Mouse (Mus musculus): ENCODE measurements around the gene Neurl3. TPM values are rescaled to one million over a fixed set of nuclear protein-coding genes. Genes with fewer than 3 reads are reported as not detected.

The Neurl3 gene
- polyA plus RNA-seq (2015; fragmentation: Nextera tagmentation; extraction: Ambion mirVana), result 1.3 and 1.4 TPM in 2 replicates

DNA sequence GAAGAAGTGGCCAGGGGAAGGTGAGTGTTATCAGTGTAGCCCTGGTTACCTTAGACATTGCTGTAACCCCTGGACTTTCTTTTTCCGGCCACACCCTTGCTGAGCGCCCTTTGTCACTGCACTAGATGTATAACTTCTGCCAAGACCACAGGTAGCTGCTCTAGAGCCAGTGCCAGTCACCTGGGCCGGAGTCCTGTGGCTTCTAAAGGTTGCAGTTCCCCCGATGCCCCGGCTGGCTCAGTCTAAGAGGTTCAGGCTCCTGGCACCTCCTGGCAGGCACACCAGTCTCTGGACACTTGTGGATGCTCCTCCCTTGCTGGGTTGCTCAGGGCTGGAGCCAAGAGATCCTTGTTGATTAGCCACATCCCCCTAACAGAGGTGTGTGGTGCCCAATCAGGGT, at the start of gene Neurl3:
Gene Neurl3, minus strand, starts transcription at position 225 of the 400 bp plus-strand sequence.
- H3K4me2 ChIP-seq, result no peak within 1 kb of the TSS
- no peak for ATAC-seq (ENCODE audit: low FRiP score)
- peaks cover 14% of the 10 kb centered on the region for H3K27me3 ChIP-seq
- no peaks in the 10 kb centered on the region for H3K9me3 ChIP-seq
- H3K4me1 ChIP-seq (replicated peaks), result peaks cover 11% of the 10 kb centered on the region; the same call in 1 of the 2 replicates
- 93% methylated on average over 5 of the region's 5 CpGs for WGBS
- no peaks in the 10 kb centered on the region for H3K36me3 ChIP-seq
- no peak within 1 kb of the TSS for H3K27ac ChIP-seq
- peak within 1 kb of the TSS; percentile 24; the same call in 1 of the 2 replicates for H3K9ac ChIP-seq
- no peak within 1 kb of the TSS for H3K4me3 ChIP-seq

DNA sequence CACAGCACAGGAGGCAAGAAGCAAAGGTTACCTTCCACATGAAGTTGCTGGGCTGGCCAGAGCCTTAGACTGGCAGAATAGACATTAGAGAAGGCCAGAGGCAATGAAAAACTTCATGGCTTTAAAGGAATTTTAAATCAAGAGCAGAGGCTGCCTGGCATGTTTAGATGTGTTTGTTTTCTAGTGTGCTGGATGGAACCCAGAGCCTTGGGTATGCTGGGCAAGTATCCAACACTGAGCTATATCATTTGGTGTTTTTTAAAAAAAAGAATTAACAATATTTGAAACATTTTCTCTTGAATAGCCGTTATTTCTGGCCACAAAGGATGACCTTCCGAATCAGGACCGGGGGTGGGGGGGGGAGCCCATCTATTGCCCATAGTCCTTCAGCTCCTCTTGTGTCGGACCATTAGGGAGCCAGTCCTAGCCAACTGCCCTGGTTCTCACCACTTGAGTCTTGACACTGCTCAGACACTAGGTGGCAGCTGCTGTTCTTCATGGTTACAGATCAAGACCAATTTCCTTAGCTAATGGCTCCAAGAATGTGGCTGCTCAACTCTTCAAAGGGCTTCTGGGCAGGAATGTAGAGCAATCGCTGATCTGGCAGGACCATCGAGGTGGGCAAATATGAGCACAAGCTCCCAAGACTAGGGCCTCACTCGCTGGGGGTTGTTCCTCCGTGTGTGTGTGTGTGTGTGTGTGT, 49.4 kb upstream of the Neurl3 start:
- 58% methylated on average over 8 of the region's 8 CpGs for WGBS
- Histone ChIP-seq H3K9ac (no peak overlapping the region), H3K27ac (no peak overlapping the region), H3K36me3 (peaks cover 41% of the 10 kb centered on the region), H3K4me3 (no peak overlapping the region), H3K4me2 (no peak overlapping the region), H3K4me1 (replicated peaks) (no peaks in the 10 kb centered on the region), H3K27me3 (no peaks in the 10 kb centered on the region), H3K9me3 (no peaks in the 10 kb centered on the region)
- ATAC-seq (ENCODE audit: low FRiP score), result 0 out of 2 replicates have a peak, but pooled peaks have one; percentile 46

DNA sequence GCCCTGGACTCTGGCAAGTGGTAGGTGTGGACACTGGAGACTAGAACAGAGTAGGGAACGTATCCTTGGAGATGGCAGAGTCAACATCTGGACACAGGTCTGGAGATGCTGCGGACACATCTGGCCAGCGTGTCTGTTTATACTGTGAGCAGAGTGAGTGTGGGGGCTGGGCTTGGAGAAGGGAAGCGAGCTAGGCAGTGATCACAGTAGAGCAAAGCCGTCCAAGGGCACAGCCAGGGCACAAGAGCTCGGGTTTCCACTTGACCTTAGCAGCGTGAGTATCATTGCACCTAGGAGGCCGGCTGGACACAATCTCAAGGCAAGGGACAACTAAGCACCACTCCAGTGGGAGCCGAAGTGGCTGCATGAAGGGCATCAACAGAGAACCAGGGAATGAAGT, 48.6 kb upstream of the Neurl3 start:
- H3K4me1 ChIP-seq (replicated peaks), result no peaks in the 10 kb centered on the region
- H3K9me3 ChIP-seq, result no peaks in the 10 kb centered on the region
- H3K4me3 ChIP-seq, result no peak overlapping the region
- 75% methylated on average over 9 of the region's 9 CpGs for WGBS
- peaks cover 35% of the 10 kb centered on the region for H3K36me3 ChIP-seq
- no peak overlapping the region for H3K4me2 ChIP-seq
- no peak overlapping the region for H3K27ac ChIP-seq
- no peak overlapping the region for H3K9ac ChIP-seq
- no peak for ATAC-seq (ENCODE audit: low FRiP score)
- H3K27me3 ChIP-seq, result no peaks in the 10 kb centered on the region

DNA sequence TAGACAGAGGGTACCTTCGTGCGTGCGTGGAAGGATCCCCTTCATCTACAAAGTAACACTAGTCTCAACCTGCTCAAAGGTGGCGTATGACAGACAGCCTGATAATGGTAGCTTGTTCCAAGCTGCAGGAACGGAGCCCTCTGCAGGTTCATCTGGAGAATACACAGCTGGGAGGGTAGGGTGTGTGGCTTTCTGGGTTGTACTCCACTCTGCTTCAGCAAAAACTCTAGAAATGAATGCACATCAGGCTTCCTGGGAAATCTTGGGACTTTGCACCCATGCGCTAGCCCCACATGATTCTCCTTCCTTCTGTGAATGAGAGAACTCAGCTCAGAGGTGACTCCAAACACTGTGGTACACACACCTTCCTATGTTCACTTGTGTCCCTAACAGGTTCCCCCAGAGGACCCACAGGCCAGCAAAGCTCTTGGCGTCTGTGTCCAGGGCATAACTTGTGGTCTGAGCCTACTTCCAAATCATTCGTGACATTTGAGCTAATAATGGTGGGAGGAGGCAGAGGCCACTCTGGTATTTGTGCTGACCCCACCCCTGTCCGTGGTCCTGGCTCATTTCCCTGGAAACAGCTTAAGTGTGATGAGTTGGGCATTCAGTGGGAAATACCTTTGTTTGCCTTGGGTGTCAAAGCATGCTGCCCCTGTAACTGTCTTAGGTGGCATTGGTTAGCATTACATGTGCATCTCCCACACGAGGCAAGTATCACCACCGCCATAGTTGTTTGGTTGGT, 47.5 kb upstream of the Neurl3 start:
- Histone ChIP-seq H3K4me3 (no peak overlapping the region), H3K27ac (no peak overlapping the region), H3K9ac (no peak overlapping the region), H3K4me2 (no peak overlapping the region), H3K36me3 (peaks cover 25% of the 10 kb centered on the region), H3K27me3 (no peaks in the 10 kb centered on the region), H3K4me1 (replicated peaks) (no peaks in the 10 kb centered on the region), H3K9me3 (no peaks in the 10 kb centered on the region)
- ATAC-seq (ENCODE audit: low FRiP score), result no peak
- 75% methylated on average over 11 of the region's 11 CpGs for WGBS

DNA sequence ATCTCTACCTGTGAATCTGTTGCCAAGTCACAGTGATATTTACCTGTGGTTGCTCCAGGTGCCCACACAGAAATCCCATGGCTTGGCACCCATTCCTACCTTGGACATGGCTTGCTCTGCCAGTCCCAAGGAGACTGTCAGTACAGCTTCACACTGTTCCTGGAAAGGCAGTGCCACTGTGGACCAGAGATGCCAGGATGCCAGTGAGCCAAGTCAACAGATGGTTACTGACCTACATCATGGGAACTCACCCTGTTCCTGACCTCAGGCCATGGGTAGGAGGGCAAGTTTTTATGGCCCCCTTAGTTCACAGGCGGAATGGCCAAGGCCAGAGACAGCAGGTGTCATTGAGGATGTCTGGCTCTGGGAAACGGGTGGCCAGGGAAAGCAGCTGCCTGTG, 46.7 kb upstream of the Neurl3 start:
- Histone ChIP-seq H3K9me3 (no peaks in the 10 kb centered on the region), H3K9ac (no peak overlapping the region), H3K27ac (no peak overlapping the region), H3K27me3 (no peaks in the 10 kb centered on the region), H3K4me2 (no peak overlapping the region), H3K4me3 (no peak overlapping the region), H3K36me3 (peaks cover 25% of the 10 kb centered on the region), H3K4me1 (replicated peaks) (no peaks in the 10 kb centered on the region)
- 85% methylated on average over 2 of the region's 2 CpGs for WGBS
- ATAC-seq (ENCODE audit: low FRiP score), result no peak

DNA sequence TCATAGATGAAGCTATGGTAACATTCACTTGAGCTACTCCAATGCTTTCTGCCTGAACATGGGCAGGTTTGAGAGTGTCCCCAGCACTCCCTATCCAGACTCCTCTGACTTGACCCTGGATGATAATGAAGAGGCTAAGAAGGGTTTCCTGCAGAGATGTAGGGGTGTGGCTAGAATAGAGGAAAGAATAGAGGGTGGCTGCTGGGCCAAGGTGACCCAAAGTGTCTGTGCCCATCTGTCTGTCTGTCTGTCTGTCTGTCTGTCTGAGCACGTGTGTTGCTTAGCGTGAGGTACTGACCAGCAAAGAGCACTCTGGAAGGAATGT, 41.3 kb upstream of the Neurl3 start:
- WGBS, result 84% methylated on average over 2 of the region's 2 CpGs
- Histone ChIP-seq H3K36me3 (peaks cover 12% of the 10 kb centered on the region), H3K27me3 (0 out of 2 replicates have a peak, but pooled peaks cover 2% of the 10 kb centered on the region), H3K4me2 (no peak overlapping the region), H3K4me3 (no peak overlapping the region), H3K9ac (no peak overlapping the region), H3K27ac (no peak overlapping the region), H3K4me1 (replicated peaks) (no peaks in the 10 kb centered on the region), H3K9me3 (no peaks in the 10 kb centered on the region)
- ATAC-seq (ENCODE audit: low FRiP score), result no peak

DNA sequence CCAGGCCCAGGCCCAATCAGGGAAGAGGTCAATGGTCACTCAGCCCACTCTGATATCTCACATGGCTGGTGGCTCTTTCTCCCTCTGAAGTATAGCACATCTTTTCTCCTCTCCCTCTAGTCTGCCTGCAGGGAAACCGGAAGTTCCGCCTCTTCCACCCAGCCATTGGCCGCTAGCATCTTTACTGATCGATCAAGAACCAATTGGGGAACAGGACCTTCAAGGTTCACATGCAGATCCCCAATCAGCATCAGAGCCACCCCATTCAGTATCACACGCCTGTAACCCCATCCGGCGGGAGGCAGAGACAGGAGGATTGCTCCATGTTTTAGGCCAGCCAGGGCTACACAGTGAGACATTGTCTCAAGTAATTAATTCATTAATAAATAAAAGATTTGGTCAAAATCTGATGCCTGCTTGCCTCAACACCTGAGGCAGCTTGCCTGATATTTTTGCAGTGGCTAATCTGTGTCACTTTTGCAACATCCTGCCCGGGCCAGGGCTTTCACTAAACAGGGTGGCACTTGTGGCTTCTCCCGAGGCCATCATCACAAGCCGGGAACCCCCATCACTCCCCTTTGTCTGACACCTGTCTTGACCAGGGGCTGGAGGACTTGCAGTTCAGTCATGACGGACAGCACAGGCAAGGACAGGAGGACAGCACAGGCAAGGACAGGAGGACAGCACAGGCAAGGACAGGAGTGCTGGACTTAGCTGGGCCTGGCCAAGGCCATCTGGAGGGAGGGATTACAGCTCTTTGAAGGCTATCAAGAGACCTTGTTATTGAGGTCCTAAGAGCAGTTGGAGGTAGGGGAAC, 40.7 kb upstream of the Neurl3 start:
- 89% methylated on average over 11 of the region's 11 CpGs for WGBS
- H3K36me3 ChIP-seq, result peaks cover 6% of the 10 kb centered on the region
- ATAC-seq (ENCODE audit: low FRiP score), result no peak

DNA sequence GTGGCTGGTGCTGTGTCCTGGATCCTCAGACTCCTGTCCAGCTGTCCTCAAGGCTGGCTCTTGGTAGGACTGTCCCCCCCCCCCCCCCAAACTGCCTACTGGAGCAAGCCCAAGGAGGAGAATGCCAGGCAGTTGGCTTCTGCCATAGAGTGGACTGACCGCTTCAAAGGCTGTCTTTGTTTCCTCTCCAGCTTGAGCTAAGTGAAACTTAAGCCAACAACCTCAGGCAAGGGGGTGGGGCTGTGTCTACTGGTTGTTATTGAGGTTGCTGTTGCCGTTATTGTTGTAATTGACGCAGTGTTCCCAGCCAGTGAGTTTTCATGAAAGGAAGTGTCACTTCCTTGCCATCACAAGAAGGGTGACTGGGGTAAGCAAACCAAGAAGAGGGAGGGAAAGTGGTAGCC, 35.0 kb upstream of the Neurl3 start:
- H3K4me2 ChIP-seq, result peak overlapping the region; percentile 93; the same call in 1 of the 2 replicates
- H3K4me1 ChIP-seq (replicated peaks), result peaks cover 23% of the 10 kb centered on the region

More for the DNA sequence above, 40.7 kb upstream of the Neurl3 start:
- Histone ChIP-seq H3K4me3 (no peak overlapping the region), H3K27ac (no peak overlapping the region), H3K27me3 (0 out of 2 replicates have a peak, but pooled peaks cover 7% of the 10 kb centered on the region), H3K9me3 (no peaks in the 10 kb centered on the region), H3K4me2 (no peak overlapping the region), H3K9ac (no peak overlapping the region), H3K4me1 (replicated peaks) (0 out of 2 replicates have a peak, but pooled peaks cover 1% of the 10 kb centered on the region)

DNA sequence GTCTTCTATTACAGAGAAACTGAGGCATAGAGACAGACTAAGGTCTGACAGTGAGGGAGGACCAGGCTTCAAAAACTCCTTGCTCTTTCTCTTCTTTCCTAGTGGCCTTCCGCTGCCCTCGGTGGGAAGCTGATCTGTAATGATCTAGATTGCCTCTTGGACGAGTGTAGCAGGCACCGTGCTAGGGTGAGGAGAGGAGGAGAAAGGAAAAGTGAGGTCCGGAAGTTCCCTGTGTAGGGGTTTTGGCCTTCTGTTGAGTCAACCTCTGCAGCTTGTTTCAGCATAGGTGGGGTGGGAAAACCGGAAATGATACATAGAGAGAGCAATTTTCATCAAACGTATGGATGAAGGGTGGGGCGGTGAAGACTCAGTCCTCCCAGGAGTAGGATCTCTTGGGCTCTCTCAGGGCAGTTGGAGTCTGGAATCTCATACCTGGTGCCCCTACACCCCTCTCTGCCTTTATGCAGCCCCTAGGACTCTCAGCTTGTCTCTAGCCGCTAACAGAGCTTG, 34.5 kb upstream of the Neurl3 start:
- Histone ChIP-seq H3K27ac (no peak overlapping the region), H3K4me1 (replicated peaks) (peaks cover 23% of the 10 kb centered on the region), H3K27me3 (peaks cover 34% of the 10 kb centered on the region), H3K9ac (no peak overlapping the region), H3K4me2 (peak overlapping the region; percentile 93; the same call in 1 of the 2 replicates), H3K4me3 (peak overlapping the region; percentile 62; the same call in 1 of the 2 replicates), H3K9me3 (no peaks in the 10 kb centered on the region), H3K36me3 (no peaks in the 10 kb centered on the region)
- no peak for ATAC-seq (ENCODE audit: low FRiP score)
- WGBS, result 60% methylated on average over 9 of the region's 9 CpGs

More for the DNA sequence above, 35.0 kb upstream of the Neurl3 start:
- Histone ChIP-seq H3K36me3 (no peaks in the 10 kb centered on the region), H3K4me3 (no peak overlapping the region), H3K9me3 (no peaks in the 10 kb centered on the region), H3K27me3 (peaks cover 29% of the 10 kb centered on the region), H3K9ac (no peak overlapping the region), H3K27ac (no peak overlapping the region)
- no peak for ATAC-seq (ENCODE audit: low FRiP score)
- WGBS, result 22% methylated on average over 3 of the region's 3 CpGs

DNA sequence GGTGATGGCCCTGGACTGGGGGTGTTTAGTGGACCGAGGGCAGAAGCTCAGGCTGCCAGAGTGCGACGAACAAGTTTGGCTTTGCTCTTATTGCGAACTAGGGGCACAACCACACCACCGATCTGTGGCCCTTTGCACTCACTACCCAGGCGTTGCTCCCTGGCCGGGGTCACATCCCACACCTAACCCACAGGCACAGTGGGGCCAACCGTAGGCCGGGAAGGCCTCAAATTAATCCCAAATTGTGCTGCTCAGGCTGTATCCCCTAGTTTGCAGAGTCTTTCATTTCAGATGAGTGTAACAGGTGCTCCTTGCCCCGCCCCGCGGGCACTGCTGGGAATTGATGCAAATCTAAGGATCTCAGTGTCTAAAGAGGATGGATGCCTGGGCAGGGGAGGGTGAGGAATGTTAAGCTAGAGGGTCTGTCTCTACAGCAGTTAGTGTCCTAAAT, 34.0 kb upstream of the Neurl3 start:
- Histone ChIP-seq H3K36me3 (no peaks in the 10 kb centered on the region), H3K27me3 (peaks cover 36% of the 10 kb centered on the region), H3K4me1 (replicated peaks) (peaks cover 23% of the 10 kb centered on the region), H3K4me3 (peak overlapping the region; percentile 62), H3K9ac (peak overlapping the region; percentile 75), H3K9me3 (no peaks in the 10 kb centered on the region), H3K27ac (no peak overlapping the region), H3K4me2 (peak overlapping the region; percentile 93)
- WGBS, result 7% methylated on average over 12 of the region's 12 CpGs
- no peak for ATAC-seq (ENCODE audit: low FRiP score)

DNA sequence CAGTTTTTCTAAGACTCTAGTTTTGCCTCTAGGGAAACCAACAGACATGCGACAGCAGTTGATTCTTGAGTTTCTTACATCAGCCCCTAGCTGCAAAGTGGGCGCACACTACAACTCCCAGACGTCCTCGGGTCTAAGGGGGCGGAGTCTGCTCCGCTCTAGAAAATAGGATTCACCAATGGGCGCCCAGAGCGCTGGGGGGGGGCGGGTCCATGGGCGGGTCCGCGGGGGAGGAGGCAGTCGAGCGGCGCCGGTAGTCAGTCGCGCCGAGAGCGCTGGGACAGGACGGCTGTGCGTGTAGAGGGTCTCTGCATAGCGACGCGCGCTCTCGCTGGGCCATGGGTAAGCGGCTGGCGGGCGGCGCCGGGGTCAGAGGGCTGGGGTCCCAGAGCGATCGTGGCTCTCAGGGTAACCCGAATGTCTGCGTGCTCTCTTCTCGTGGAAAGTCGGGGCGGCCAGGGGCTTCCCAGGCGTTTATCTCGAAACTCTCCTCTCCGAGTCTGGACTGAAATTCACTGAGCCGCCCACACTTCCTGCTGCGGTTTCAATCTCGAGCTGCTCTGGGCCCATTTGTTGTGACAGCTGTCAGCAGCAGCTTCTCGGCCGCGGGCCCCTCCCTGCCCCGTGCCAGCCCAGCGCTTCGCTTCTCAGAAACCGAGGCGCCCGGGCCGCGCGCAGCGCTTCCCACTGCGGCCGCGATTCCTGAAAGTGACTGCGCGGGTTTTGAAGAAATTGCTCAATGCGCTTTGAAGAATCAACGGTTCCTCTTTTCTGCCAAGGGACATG, 33.2 kb upstream of the Neurl3 start, which contains the start of gene Arid5a:
Gene Arid5a, plus strand, starts transcription at position 239 of the 786 bp plus-strand sequence.
- H3K4me1 ChIP-seq (replicated peaks), result peaks cover 30% of the 10 kb centered on the region
- H3K36me3 ChIP-seq, result no peaks in the 10 kb centered on the region
- under 1% methylated on average over 63 of the region's 65 CpGs for WGBS
- peak within 1 kb of the TSS; percentile 93 for H3K4me2 ChIP-seq
- H3K9me3 ChIP-seq, result no peaks in the 10 kb centered on the region
- H3K27me3 ChIP-seq, result peaks cover 40% of the 10 kb centered on the region
- peak within 1 kb of the TSS; percentile 75 for H3K9ac ChIP-seq
- peak; percentile 92 for ATAC-seq (ENCODE audit: low FRiP score)
- H3K4me3 ChIP-seq, result peak within 1 kb of the TSS; percentile 62
- H3K27ac ChIP-seq, result peak within 1 kb of the TSS; percentile 62

Measured in hindbrain, embryonic 13.5 days (tissue).